Mouse (Mus musculus) liver, adult 2 months (tissue): Measurements from ENCODE around the gene Kynu. TPM values are rescaled to one million over a fixed set of nuclear protein-coding genes. Genes with fewer than 3 reads are reported as not detected.

Experiments used
- DNase-seq: peaks from one replicate; pipeline ENCODE4 v3.0.0-alpha.2; 2011; ENCODE audit warnings: low read depth, low spot score; ENCODE audit errors: extremely low read depth
- H3K27ac ChIP-seq: fragments of 200-500 bp; replicated peaks from 2 replicates; pipeline ENCODE4 v1.5.1; 2012; ENCODE audit warnings: low read depth, mild to moderate bottlenecking, control low read depth, inconsistent platforms, low read length; ENCODE audit not compliant: insufficient read depth
- H3K27me3 ChIP-seq: fragments of 200-500 bp; 2 replicates; pipeline ENCODE4 v1.6.1; 2012; ENCODE audit warnings: mild to moderate bottlenecking, moderate library complexity, low read length, inconsistent platforms; ENCODE audit not compliant: control insufficient read depth, insufficient read depth
- H3K36me3 ChIP-seq: fragments of 200-500 bp; 2 replicates; pipeline ENCODE4 v1.6.1; 2012; ENCODE audit warnings: low read length, inconsistent platforms; ENCODE audit not compliant: control insufficient read depth, insufficient read depth
- H3K4me1 ChIP-seq: fragments of 200-500 bp; 2 replicates; pipeline ENCODE4 v1.6.1; 2011; ENCODE audit warnings: low read length; ENCODE audit not compliant: control insufficient read depth, insufficient read depth
- H3K4me3 ChIP-seq: fragments of 200-500 bp; 2 replicates; pipeline ENCODE4 v1.5.1; 2011; ENCODE audit warnings: low read depth, mild to moderate bottlenecking, control low read depth, low read length, moderate library complexity; ENCODE audit not compliant: insufficient read depth
- H3K79me2 ChIP-seq: fragments of 200-500 bp; 2 replicates; pipeline ENCODE4 v1.6.1; 2012; ENCODE audit warnings: inconsistent platforms, mild to moderate bottlenecking, low read length, moderate library complexity; ENCODE audit not compliant: control insufficient read depth, insufficient read depth
- H3K9ac ChIP-seq: fragments of 200-500 bp; 2 replicates; pipeline ENCODE4 v1.6.1; 2012; ENCODE audit warnings: low read depth, mild to moderate bottlenecking, control low read depth, inconsistent platforms, low read length
- CTCF ChIP-seq: fragments of 200-500 bp; IDR thresholded peaks from 2 replicates; pipeline ENCODE4 v1.5.1; 2011; ENCODE audit warnings: low read depth, low read length, control low read depth
- POLR2A ChIP-seq: fragments of 200-500 bp; IDR thresholded peaks from 2 replicates; pipeline ENCODE4 v1.6.1; 2011; ENCODE audit warnings: low read length, control low read depth; ENCODE audit not compliant: insufficient read depth; ENCODE audit errors: extremely low read depth
- WGBS: fragments of 180-500 bp; shearing (Covaris S2); methylation state at CpG from one replicate; pipeline ENCODE4 v1.1.7; 2018; 5-methylcytosine and 5-hydroxymethylcytosine counted together
- polyA plus RNA-seq: library from polyadenylated mRNA; depleted of rRNA; stranded (reverse); fragments of >200 nt; gene quantifications from 2 replicates; pipeline ENCODE4 v1.2.3, GENCODE M21; 2012; rRNA removed
- total RNA-seq: library from RNA; depleted of rRNA; stranded (reverse); fragments of >200 nt; gene quantifications from 2 replicates; pipeline ENCODE4 v1.2.3, GENCODE M21; 2014; rRNA removed

The Kynu gene
- total and polyA plus RNA-seq, 2 experiments = 52.8 to 130 TPM

- no peaks in the 10 kb centered on the region for H3K36me3 ChIP-seq
- no peaks in the 10 kb centered on the region for H3K79me2 ChIP-seq
- TF ChIP-seq POLR2A = no peak
- no peak for TF ChIP-seq CTCF
- H3K4me3 ChIP-seq = no peak overlapping the region
- no peak overlapping the region for H3K9ac ChIP-seq
- peak; percentile 21 for DNase-seq
- WGBS = 67% methylated on average over 8 of the region's 8 CpGs
- no peak overlapping the region for H3K27ac ChIP-seq
- no peaks in the 10 kb centered on the region for H3K4me1 ChIP-seq
- H3K27me3 ChIP-seq = no peaks in the 10 kb centered on the region
These were observed 172.6 kb downstream of the Kynu start for GRCm38 (mm10) chr2:43727693-43728092.

DNA sequence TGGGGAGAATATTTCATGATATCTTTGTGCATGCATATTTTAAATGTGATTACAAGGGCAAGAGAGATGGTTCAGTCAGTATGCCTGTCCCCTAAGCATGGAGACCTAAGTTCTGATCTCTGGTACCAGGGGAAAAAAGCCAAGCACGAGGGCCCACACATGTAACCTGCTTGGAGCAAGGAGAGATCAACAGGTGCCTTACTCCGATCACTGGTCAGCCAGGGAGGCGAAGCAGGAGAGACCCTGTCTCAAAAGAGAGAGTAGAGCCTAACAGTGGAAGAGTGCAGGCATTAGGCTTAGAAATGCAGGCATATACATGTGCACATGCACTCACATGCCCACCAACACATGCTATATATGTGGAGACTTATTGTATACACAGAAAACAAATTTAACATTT, 173.7 kb downstream of the Kynu start:
- Histone ChIP-seq H3K27me3 (no peaks in the 10 kb centered on the region), H3K9ac (no peak overlapping the region), H3K4me1 (no peaks in the 10 kb centered on the region), H3K36me3 (no peaks in the 10 kb centered on the region), H3K27ac (no peak overlapping the region), H3K79me2 (no peaks in the 10 kb centered on the region), H3K4me3 (no peak overlapping the region)
- TF ChIP-seq POLR2A (no peak), CTCF (no peak)
- no peak for DNase-seq
- WGBS = 87% methylated on average over 3 of the region's 3 CpGs

Other genes starting within 250 kb of the Kynu start
- gene Arhgap15, start 193.5 kb downstream of the Kynu start, total RNA-seq = 2.4 and 2.7 TPM in 2 replicates
- 0.06 and 0.12 TPM in 2 replicates for gene Arhgap15, start 193.5 kb downstream of the Kynu start, polyA plus RNA-seq